Mouse (Mus musculus) embryonic facial prominence, embryonic 14.5 days (tissue): Measurements from ENCODE around the gene Xylt1. TPM values are rescaled to one million over a fixed set of nuclear protein-coding genes. Genes with fewer than 3 reads are reported as not detected.
A peak's percentile ranks its signal among the peaks of the same experiment; 100 is the strongest.

ENCODE experiments used
- ATAC-seq: fragments of 200-750 bp; cut with Nextera tagmentation; 2 replicates; pipeline ENCODE4 v1.8.0; 2017; ENCODE audit warnings: low read depth, moderate number of reproducible peaks, moderate TSS enrichment
- DNase-seq: peaks from one replicate; pipeline ENCODE4 v3.0.0-alpha.2; 2015; ENCODE audit warnings: low spot score
- H3K27ac ChIP-seq: fragments of 300-500 bp; sonication (generic); replicated peaks from 2 replicates; pipeline ENCODE4 v1.5.1; 2014; ENCODE audit warnings: low read depth, mild to moderate bottlenecking, low read length, moderate library complexity
- H3K27me3 ChIP-seq: fragments of 300-500 bp; sonication (generic); replicated peaks from 2 replicates; pipeline ENCODE4 v1.6.1; 2014; ENCODE audit warnings: low read length; ENCODE audit not compliant: control insufficient read depth, insufficient read depth
- H3K36me3 ChIP-seq: fragments of 300-500 bp; sonication (generic); 2 replicates; pipeline ENCODE4 v1.6.1; 2014; ENCODE audit warnings: low read length, mixed read lengths; ENCODE audit not compliant: control insufficient read depth, insufficient read depth
- H3K4me1 ChIP-seq: fragments of 300-500 bp; sonication (generic); 2 replicates; pipeline ENCODE4 v1.6.1; 2014; ENCODE audit warnings: antibody characterized with exemption, low read length; ENCODE audit not compliant: control insufficient read depth, insufficient read depth
- H3K4me2 ChIP-seq: fragments of 300-500 bp; sonication (generic); 2 replicates; pipeline ENCODE4 v1.6.1; 2014; ENCODE audit warnings: low read depth, mild to moderate bottlenecking, low read length, moderate library complexity, mixed read lengths
- H3K4me3 ChIP-seq: fragments of 300-500 bp; sonication (generic); 2 replicates; pipeline ENCODE4 v1.5.1; 2014; ENCODE audit warnings: low read depth, mild to moderate bottlenecking, low read length
- H3K9ac ChIP-seq: fragments of 300-500 bp; sonication (generic); 2 replicates; pipeline ENCODE4 v1.6.1; 2014; ENCODE audit warnings: low read depth, mild to moderate bottlenecking, low read length, moderate library complexity, mixed read lengths
- H3K9me3 ChIP-seq: fragments of 300-500 bp; sonication (generic); 2 replicates; pipeline ENCODE4 v1.6.1; 2016; ENCODE audit warnings: low read length; ENCODE audit not compliant: control insufficient read depth
- WGBS: fragments of 180-500 bp; shearing (Covaris S2); extraction: QIAGEN DNeasy Blood & Tissue Kit; methylation state at CpG from one replicate; pipeline ENCODE4 v1.1.7; 2014; 5-methylcytosine and 5-hydroxymethylcytosine counted together
- polyA plus RNA-seq: library from polyadenylated mRNA; unstranded; fragments of >200 nt; fragmentation: Nextera tagmentation; extraction: Ambion mirVana; gene quantifications from 2 replicates; pipeline ENCODE4 v1.2.1, GENCODE M21; 2014

Xylt1 gene
- polyA plus RNA-seq, result 3.0 and 3.6 TPM in 2 replicates

- H3K4me2 ChIP-seq, result peak within 1 kb of the TSS; percentile 93
- peak within 1 kb of the TSS; percentile 81 for H3K27ac ChIP-seq
- H3K9me3 ChIP-seq, result no peaks in the 10 kb centered on the region
- DNase-seq, result peak; percentile 92
- no peaks in the 10 kb centered on the region; the same call in 1 of the 2 replicates for H3K27me3 ChIP-seq
- H3K36me3 ChIP-seq, result no peaks in the 10 kb centered on the region
- WGBS, result under 1% methylated on average over 16 of the region's 69 CpGs
- peak within 1 kb of the TSS; percentile 82 for H3K4me3 ChIP-seq
- peak; percentile 91 for ATAC-seq
- H3K9ac ChIP-seq, result peak within 1 kb of the TSS; percentile 82
- peaks cover 6% of the 10 kb centered on the region; the same call in 1 of the 2 replicates for H3K4me1 ChIP-seq
Measured at GRCm38 (mm10) chr7:117380418-117381187, at the start of gene Xylt1. Gene Xylt1 (plus strand): TSS chr7:117380979.

GRCm38 (mm10) chr7:117333936-117334335, 46.8 kb upstream of the Xylt1 start:
- no peak for DNase-seq
- no peak for ATAC-seq
- 81% methylated on average over 5 of the region's 5 CpGs for WGBS

GRCm38 (mm10) chr7:117356316-117356715, 24.5 kb upstream of the Xylt1 start:
- ATAC-seq (no peak), DNase-seq (no peak)
- Histone ChIP-seq H3K9me3 (no peaks in the 10 kb centered on the region), H3K9ac (no peak overlapping the region), H3K27me3 (no peaks in the 10 kb centered on the region), H3K4me1 (no peaks in the 10 kb centered on the region), H3K4me2 (no peak overlapping the region), H3K4me3 (no peak overlapping the region), H3K36me3 (no peaks in the 10 kb centered on the region), H3K27ac (no peak overlapping the region)
- 92% methylated on average over 2 of the region's 2 CpGs for WGBS

More at GRCm38 (mm10) chr7:117333936-117334335, 46.8 kb upstream of the Xylt1 start:
- Histone ChIP-seq H3K9ac (no peak overlapping the region), H3K9me3 (no peaks in the 10 kb centered on the region), H3K4me2 (no peak overlapping the region), H3K4me1 (no peaks in the 10 kb centered on the region), H3K36me3 (no peaks in the 10 kb centered on the region), H3K27me3 (no peaks in the 10 kb centered on the region), H3K4me3 (no peak overlapping the region), H3K27ac (no peak overlapping the region)

GRCm38 (mm10) chr7:117357425-117358194, 23.2 kb upstream of the Xylt1 start:
- Histone ChIP-seq H3K36me3 (no peaks in the 10 kb centered on the region), H3K27me3 (no peaks in the 10 kb centered on the region), H3K4me3 (no peak overlapping the region), H3K4me2 (no peak overlapping the region), H3K9ac (no peak overlapping the region), H3K9me3 (no peaks in the 10 kb centered on the region), H3K4me1 (no peaks in the 10 kb centered on the region), H3K27ac (no peak overlapping the region)
- ATAC-seq (no peak), DNase-seq (peak; percentile 70)
- WGBS, result 63% methylated on average over 6 of the region's 6 CpGs

- DNase-seq (no peak), ATAC-seq (no peak)
- Histone ChIP-seq H3K27ac (no peak overlapping the region), H3K9ac (no peak overlapping the region), H3K4me1 (no peaks in the 10 kb centered on the region), H3K36me3 (no peaks in the 10 kb centered on the region), H3K9me3 (no peaks in the 10 kb centered on the region), H3K27me3 (no peaks in the 10 kb centered on the region), H3K4me3 (no peak overlapping the region), H3K4me2 (no peak overlapping the region)
- 73% methylated on average over 2 of the region's 2 CpGs for WGBS
Measured at GRCm38 (mm10) chr7:117361281-117361680, 19.5 kb upstream of the Xylt1 start.

GRCm38 (mm10) chr7:117362493-117362892, 18.3 kb upstream of the Xylt1 start:
- no peaks in the 10 kb centered on the region for H3K4me1 ChIP-seq

GRCm38 (mm10) chr7:117368647-117369289, 12.0 kb upstream of the Xylt1 start:
- H3K4me1 ChIP-seq, result no peaks in the 10 kb centered on the region
- no peak; the same call in 1 of the 2 replicates for ATAC-seq
- H3K27me3 ChIP-seq, result no peaks in the 10 kb centered on the region
- no peak overlapping the region for H3K4me2 ChIP-seq
- H3K9ac ChIP-seq, result no peak overlapping the region
- H3K36me3 ChIP-seq, result no peaks in the 10 kb centered on the region
- DNase-seq, result no peak
- 63% methylated on average over 6 of the region's 6 CpGs for WGBS
- no peak overlapping the region for H3K4me3 ChIP-seq
- H3K27ac ChIP-seq, result no peak overlapping the region
- no peaks in the 10 kb centered on the region for H3K9me3 ChIP-seq

More at GRCm38 (mm10) chr7:117362493-117362892, 18.3 kb upstream of the Xylt1 start:
- ATAC-seq (no peak), DNase-seq (no peak)
- no peak overlapping the region for H3K27ac ChIP-seq
- no peak overlapping the region for H3K9ac ChIP-seq
- no peak overlapping the region for H3K4me3 ChIP-seq
- H3K4me2 ChIP-seq, result no peak overlapping the region
- WGBS, result 87% methylated on average over 4 of the region's 4 CpGs
- no peaks in the 10 kb centered on the region for H3K36me3 ChIP-seq
- no peaks in the 10 kb centered on the region for H3K9me3 ChIP-seq
- H3K27me3 ChIP-seq, result no peaks in the 10 kb centered on the region

- no peaks in the 10 kb centered on the region for H3K27me3 ChIP-seq
- H3K4me2 ChIP-seq, result no peak overlapping the region
- ATAC-seq (no peak), DNase-seq (no peak)
- no peak overlapping the region for H3K27ac ChIP-seq
- H3K36me3 ChIP-seq, result no peaks in the 10 kb centered on the region
- H3K4me3 ChIP-seq, result no peak overlapping the region
- no peaks in the 10 kb centered on the region for H3K4me1 ChIP-seq
- H3K9ac ChIP-seq, result no peak overlapping the region
- 82% methylated on average over 5 of the region's 5 CpGs for WGBS
- no peaks in the 10 kb centered on the region for H3K9me3 ChIP-seq
Measured at GRCm38 (mm10) chr7:117369290-117369941, 11.4 kb upstream of the Xylt1 start.
